Mouse (Mus musculus) liver (tissue): Measurements from ENCODE around the gene Dapp1.
"Not testable (repeated sequence)": the region's sequence is repeated elsewhere in the genome, so short reads cannot be mapped to it uniquely, and the experiment has no call there.

Experiments
- DNase-seq: peaks from one replicate; pipeline ENCODE4 v3.0.0-alpha.2; 2020; ENCODE audit warnings: mixed read lengths

Dapp1 gene

DNA sequence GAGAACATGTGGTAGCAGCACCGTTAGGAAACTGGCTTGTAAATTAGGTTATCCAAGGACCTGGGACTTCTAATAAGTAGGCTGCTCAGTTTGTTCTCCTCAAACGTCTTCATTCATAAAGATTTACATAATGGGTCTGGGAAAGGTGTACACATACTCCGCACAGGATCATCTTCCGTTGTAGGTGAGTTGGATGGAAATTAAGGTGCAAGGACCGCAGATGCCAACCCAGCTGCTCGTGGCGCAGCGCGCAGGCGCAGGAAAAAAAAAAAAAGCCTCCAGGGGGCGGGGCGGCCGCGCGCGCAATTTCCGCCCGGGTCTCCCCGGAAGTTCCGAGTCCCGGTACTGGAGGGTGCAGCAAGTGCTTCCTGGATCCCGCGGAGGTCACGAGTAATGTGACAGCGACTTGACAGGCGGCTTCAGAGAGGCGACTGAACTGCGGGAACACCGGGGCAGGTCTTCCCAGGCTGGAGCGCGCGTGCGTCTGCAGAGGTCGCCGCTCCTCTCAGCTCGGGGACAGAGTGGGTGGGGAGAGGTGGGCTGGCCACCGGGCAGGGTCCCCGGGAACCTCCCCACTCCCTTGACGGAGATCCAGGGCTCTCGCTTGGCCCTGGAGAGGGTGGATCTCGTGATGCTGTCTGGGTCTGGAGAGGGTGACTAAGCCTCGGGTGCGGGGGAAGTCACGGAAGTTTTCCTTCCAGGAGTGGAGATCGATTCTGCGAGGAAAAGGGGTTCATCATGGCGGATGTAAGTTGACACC is 63.0 kb downstream of the Dapp1 start, which contains the start of gene Lamtor3:
TSS of gene Lamtor3 (plus strand) at position 335 of the 760 bp plus-strand sequence.
- peak; percentile 91 for DNase-seq

DNA sequence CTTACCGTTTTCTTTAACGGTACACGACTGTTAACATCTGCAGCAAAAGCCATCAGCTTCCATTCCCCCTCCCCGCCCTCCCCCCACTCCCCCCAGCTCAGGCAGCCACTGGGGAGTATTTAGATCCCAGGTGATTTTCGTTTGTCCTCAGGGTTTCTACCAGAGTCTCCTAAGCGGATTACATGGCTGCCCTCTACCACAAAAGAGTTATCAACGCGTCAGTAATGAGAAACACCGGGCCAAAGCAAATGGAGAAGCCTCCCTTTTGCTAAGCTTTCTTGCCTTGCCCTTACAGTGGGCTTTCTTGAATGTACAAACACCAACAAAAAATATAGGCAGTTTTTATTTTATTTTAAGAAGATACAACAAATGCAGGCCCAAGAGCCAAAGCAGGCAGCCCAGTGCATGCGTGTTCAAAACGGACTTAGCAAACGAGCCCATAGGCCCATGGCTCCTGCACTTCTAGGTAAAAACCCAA is 63.6 kb downstream of the Dapp1 start:
- no peak for DNase-seq

DNA sequence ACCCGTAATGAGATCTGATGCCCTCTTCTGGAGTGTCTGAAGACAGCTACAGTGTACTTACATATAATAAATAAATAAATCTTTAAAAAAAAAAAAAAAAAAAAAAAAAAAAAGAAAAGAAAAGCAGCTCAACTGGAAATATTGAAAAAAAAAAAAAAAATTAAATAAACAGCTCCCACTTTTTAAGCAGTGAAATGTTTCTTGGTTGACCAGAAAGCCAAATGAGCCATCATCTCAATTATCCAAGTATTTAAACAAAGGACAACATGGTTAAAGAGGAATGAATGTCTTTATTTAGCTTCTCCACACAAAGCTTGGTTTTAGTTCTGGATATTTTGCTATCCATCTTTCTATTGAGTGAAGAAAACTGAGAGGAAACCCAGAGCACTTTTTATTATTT is 66.8 kb downstream of the Dapp1 start:
- not testable (repeated sequence) for DNase-seq

DNA sequence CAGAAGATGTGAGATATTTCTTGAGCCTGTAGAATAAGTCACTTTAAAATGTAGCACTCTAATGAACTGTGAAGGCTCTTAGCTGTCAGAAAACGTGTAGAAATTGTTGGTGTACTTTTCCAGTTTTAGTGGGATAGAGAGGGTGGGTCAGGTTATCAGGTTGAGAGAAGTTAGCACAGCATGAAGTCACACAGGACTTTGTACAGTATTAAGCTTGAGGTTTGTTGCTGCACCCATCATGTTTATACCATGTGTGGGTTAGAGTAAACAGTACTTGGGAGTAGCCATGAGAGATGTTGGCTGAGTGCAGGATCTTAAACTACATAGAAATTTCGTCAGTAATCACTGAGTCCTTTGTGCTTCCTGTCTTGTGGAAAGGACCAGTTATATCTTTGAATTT is 68.3 kb downstream of the Dapp1 start:
- no peak for DNase-seq

DNA sequence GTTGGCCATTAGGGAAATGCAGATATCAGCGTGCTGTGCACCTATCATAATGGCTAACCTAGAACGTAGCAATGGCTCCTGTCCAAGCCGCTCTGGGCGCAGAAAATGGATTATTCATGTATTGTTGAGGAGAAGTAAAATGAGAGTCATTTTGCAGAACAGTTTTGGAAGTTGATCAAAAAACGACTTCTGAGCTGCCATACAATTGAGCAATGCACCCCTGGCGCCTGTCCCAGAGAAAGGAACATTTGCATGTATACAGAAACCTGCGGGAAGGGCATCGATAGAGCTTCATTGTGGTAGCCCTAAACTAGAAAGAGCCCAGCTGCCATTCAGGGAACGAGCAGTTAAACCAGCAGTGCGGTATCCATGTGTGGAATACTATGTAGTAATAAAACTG is 81.2 kb downstream of the Dapp1 start:
- no peak for DNase-seq

DNA sequence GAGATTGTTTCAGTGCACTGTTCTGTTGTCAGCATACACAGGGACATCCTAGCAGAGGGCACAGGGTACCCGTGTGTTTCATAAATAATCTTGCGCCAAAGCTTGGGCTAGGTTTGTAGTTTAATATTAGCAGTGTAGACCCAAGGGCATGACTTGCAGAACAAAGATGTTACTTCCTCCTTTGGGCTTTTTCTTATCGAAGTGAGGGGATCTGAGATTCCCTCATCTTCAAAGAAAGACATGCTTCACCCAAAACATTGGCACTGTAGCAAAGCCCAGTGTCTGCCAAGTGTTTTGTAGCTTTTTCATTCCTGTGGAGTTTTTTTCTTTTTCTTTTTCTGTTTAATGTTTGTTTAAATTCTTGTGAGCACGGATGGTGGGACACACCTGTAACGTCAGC is 83.7 kb downstream of the Dapp1 start:
- DNase-seq, result no peak

DNA sequence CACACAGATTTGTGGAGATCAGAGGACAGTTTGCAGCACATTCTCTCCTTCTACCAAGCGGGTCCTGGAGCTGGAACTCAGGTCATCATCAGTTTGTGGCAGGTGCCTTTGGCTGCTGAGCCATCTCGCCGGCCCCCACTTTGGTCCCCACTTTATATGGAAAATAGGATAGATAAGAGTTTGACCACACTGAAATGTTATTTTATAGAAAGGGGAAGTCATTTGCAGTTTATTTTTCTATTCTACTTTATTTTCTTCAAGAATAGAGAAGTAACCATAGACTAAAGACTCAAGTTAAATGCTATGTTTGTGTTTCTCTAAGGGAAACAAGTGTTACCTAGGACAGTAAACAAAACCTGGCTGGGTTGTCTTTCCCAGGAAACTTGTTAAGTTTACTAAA is 84.5 kb downstream of the Dapp1 start:
- DNase-seq, result no peak

DNA sequence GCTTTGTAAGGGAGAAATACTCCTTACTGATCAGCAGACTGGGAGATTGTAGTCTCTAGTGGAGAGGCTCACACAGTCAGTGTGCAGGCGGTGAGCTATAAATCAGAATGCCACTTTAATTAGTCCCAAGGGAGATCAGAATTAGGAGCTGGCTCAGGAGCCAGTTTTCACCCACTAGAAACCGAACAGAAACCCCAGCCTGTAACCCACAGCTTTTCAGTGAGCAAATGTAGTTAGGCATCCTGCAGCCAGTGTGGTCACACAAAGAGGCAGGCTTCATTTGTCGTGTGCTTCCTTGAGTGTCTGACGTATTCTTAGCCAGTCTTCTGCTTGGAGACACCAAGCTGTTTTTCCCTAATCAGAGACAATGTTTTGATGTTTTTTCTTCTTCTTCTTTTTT is 85.0 kb downstream of the Dapp1 start:
- no peak for DNase-seq

DNA sequence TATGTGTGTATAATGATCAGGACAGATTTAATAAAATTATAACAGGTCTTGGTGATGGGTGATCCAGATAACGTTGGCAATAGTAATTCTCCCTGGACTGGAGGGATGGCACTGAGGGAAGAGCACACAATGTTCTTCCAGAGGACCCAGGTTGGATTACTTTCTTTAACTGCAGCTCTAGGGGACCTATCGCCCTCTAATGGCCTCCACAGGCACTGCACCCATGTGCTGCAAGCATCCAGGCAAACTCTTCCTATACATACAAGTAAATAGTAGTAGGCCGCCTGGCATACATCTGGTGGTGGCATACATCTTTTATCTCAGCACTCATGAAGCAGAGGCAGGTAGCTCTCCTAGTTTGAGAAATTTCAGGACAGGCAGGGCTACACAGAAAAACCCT is 86.1 kb downstream of the Dapp1 start:
- peak; percentile 58 for DNase-seq

DNA sequence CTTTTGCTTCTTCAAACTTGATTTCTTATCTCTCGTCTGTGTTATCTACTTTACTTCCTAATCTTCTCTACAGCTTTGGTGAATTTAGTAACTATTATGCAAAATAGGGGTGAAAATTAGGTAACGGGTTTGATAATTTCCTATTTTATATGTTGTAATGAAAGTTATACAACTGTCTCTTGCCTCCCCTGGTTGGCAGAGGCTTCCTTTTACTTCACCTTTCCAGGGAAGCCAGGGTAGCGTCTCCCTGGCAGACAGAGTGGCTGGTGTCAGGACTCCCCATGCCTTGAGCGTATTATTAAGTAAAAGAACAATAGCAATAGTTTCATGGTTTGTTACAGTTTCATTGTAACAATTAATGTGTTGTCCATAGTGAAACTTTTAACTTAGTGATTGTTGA is 87.6 kb downstream of the Dapp1 start:
- DNase-seq, result no peak

DNA sequence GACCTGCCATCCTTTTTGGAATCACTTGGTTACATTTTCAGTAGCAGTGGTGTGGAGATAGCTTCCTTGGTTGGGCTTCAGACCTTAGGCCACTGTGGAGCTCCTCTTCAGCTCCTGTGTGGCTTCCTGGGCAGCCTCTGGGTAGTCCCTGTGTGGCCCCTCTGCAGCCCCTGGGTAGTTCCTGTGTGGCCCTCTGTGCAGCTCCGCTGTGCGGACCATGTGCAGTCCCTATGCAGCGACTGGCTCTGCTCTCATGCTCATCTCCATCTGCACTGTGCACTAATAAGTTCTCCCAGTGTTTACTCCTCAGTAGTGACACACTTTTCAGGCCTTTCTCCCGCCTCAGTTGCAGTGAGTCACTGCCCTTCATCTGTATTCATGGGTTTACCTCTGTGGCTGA is 89.2 kb downstream of the Dapp1 start:
- DNase-seq, result no peak

DNA sequence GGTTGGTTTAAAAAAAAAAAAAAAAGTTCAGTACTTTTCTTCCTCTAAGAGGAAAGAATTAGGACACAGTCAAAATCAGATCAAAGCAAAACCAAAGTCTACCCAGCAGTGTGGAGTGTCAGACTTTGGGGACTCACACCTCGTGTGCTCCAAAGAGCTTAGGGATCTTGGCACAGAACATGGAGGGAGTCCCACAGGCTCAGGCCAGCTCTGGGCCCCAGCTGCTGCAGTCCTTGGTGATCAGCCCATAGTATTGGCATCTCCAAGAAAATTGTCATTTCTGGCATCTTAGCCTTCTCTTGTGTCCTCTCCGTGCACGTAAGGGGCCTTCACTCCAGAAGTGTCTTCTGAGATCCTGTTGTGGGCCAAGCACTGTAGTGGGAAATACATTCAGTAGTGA is 90.3 kb downstream of the Dapp1 start:
- no peak for DNase-seq

DNA sequence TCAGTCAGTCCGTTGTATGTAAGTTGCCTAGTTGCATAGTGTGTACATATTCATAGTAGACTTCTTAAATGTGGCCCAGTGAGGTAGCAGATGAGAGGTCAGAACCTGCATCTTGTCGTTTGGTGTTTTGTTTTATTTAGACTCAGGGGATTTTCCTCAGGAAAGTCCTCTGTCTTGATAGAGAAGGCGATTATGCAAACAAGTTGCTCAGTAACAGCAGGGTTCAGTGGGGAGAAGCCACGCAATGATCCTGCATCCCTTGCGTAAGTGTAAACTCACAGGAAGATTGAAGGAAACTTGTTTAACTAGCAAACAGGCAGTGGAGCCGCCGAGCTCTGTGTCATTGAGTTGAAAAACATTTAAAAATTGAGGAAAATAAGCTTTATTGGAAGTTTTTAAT is 93.4 kb downstream of the Dapp1 start:
- DNase-seq, result no peak

DNA sequence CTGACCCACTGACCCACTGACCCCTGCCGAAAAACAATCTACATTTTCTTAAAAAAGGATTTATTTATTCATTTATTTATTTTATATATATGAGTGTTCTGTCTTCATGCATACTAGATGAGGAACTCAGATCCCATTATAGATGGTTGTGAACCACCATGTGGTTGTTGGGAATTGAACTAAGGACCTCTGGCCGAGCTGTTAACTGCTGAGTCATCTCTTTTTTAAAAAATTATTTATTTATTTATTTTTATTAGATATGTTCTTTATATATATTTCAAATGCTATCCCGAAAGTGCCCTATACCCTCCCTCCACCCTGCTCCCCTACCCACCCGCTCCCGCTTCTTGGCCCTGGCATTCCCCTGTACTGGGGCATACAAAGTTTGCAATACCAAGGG is 100.3 kb downstream of the Dapp1 start:
- no peak for DNase-seq
